Mouse (Mus musculus): ENCODE measurements at regions not wholly inside any gene's neighbourhood (a gene's known extent, or its start where the extent isn't known, plus 50 kb on each side); places are given as distances from the start of the nearest gene placed in this dataset.
A peak's percentile ranks its signal among the peaks of the same experiment; 100 is the strongest.

DNA sequence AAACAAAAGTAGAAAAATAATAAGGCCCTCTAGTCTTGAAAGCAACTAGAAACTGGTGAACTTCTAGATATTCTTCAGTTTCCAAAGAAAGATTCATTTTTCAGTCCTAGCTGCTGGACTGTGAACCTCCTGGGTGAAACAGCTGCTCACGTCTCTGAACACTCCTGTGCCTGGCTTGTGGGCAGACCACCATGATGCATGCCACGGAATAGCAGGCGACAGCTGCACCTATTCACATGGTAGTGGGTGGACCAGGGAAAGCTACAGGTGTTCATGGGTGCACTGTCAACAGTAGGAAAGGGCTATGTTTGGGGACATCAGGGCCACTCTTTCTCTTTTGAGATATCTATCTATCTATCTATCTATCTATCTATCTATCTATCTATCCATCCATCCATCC, 203.7 kb downstream of the Fndc1 start:
- DNase-seq, result no peak

GRCm38 (mm10) chr17:7621262-7621661, 205.8 kb downstream of the Fndc1 start:
- DNase-seq, result no peak

GRCm38 (mm10) chr17:7620166-7620565, 206.9 kb downstream of the Fndc1 start:
- no peak for DNase-seq

DNA sequence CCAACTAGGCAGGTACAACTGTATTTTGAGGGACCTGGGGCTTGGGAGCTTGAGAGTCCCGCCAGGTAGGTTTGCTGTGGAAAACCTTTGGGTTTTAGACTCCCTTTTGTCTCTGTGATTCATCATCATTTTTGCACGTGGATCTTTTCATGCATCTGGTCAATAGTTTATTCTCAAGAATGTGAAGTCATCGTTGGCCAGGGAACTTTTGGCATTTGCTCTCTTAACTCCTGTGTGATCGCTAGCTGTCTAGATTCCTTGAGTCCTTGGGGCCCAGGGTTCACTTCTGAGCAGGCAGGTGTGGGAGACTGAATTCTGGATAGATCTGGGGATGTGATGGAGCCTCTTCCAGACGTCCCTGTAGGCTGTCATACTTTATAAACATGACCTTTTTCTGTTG, 207.5 kb downstream of the Fndc1 start:
- DNase-seq, result no peak

DNA sequence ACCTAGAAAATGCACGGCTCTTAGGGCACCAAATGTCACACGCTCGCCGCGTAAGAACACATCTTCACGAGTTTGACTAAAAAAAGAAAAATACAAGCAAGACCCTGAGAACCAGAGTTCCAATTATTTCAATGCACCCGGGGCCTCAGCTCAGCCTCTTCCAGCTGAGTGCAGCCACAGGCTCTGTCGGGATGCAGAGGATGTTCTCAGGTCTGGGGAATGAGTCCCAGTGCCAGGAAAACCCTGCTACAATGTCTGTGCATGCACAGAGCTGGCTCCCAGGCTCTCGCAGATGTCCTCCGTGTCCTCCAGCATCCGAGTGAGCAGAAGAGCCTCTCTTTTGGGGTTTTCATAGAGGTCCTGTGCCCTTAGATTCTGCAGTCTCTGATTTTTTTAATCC, 219.1 kb downstream of the Fndc1 start:
- DNase-seq, result no peak

GRCm38 (mm10) chr17:7607431-7607830, 219.7 kb downstream of the Fndc1 start:
- DNase-seq, result no peak

- no peak for DNase-seq
These were observed 219.7 kb upstream of the Unc93a2 start for GRCm38 (mm10) chr17:7604813-7605504.

- no peak for DNase-seq
These were observed 218.8 kb upstream of the Unc93a2 start for GRCm38 (mm10) chr17:7604096-7604495.

GRCm38 (mm10) chr17:7600555-7600954, 215.3 kb upstream of the Unc93a2 start:
- DNase-seq, result peak; percentile 9

GRCm38 (mm10) chr17:7597481-7597880, 212.2 kb upstream of the Unc93a2 start:
- no peak for DNase-seq

DNA sequence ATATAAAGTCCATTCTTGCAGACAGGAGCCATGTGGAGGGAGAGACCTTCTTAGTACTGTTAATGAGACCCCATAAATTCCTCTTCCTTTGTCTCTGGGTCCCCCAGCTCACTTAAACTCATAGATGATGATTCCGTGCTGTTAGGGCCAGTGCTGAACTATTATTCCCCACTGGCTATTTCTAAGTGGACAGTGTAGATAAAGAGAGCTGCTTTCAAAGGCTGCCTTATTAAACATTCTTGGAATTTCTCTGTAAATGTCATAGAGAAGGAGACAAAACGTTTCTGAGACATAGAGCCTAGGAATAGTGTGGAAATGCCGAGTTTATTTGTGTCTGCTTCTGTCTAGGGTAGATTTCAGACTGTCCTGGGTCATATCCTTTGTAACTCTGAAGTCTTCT, 209.5 kb upstream of the Unc93a2 start:
- no peak for DNase-seq

DNA sequence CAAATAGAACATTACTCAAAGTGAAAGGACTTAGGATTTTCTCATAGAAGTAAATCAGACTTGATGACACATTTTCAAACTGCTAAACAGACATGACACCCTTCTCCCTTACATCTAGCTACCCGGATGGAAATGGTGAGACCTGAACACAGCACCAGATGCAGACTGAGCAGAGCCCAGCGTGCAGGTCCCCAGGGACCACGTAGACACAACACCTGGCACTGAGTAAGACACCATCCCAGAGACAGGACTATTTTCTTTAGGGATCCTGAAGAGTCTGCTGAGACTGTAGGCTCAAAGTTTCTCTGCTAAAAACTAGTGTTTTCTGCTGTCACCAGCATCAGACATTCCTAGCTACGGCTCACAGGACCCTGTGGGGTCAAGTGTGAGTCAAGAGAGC, 207.2 kb upstream of the Unc93a2 start:
- no peak for DNase-seq

DNA sequence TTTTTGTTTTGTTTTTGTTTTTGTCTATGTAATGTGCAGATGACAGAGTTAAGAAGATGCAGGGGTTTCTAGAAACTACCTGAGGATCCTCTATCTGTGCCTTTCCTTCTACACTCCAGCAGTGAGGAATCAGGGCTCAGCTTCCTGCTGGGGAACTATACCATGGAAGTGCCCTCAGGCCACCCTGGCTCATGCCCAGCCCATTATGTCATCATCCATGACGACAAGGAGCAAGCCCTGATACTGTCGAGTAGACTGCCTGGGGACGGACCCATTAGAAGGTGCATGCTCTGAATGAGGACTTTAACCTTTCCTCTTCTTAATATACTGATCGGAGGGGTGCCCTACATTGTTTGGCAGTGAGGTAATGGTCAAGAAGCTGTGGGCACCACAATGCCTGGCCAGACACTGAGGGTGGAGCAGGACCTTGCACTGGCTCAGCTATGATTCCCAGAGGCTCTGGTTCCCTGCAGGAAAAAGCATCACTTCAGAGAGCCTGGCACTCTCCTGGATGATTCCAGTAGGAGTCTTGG, 197.7 kb upstream of the Unc93a2 start:
- DNase-seq, result no peak

DNA sequence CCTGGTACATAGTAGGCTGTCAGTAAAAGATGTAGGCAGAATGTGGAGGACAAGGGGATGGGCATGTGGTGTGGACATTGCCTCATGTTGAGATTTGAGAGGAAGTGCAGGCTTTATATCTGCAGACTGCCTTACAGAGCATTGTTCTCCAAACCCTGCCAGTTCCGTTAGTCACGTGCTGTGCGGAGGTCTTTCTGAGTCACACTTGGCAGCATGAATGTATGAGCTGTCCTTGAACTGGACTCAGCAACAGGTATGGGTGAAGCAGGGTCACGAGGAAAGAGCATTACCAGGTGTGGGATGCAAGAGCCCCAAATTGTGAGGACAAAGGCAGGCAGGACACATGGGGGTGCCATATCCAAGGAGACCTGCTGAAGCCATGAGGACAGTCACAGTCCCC, 193.8 kb upstream of the Unc93a2 start:
- no peak for DNase-seq

DNA sequence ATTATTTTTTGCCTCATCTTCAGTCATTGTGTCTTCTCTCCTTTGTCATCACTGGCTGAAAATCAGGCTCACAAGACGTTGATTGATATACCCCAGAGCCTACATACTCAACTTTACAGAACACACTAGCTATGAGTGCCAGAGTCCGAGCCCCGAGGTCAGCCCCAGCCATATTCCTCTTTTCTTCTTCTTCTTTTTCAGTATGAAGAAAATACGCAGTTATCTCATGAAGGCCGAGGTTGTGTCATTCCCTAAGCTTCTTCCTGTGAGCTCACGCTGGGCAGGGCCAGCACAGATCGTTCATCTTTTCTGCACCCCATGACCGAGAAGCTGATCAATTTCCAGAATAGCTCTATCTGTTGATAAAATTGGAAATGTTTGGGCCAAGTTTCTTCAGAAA, 192.7 kb upstream of the Unc93a2 start:
- no peak for DNase-seq

- no peak for DNase-seq
These were observed 192.0 kb upstream of the Unc93a2 start for GRCm38 (mm10) chr17:7577227-7577626.

GRCm38 (mm10) chr17:7571481-7571880, 186.2 kb upstream of the Unc93a2 start:
- no peak for DNase-seq

- DNase-seq, result no peak
These were observed 183.2 kb upstream of the Unc93a2 start for GRCm38 (mm10) chr17:7568482-7568881.

GRCm38 (mm10) chr17:7565771-7566170, 180.5 kb upstream of the Unc93a2 start:
- no peak for DNase-seq

GRCm38 (mm10) chr17:7562940-7563339, 177.7 kb upstream of the Unc93a2 start:
- DNase-seq, result no peak

- DNase-seq, result no peak
These were observed 163.2 kb upstream of the Unc93a2 start for GRCm38 (mm10) chr17:7548456-7548855.

- DNase-seq, result no peak
These were observed 153.3 kb upstream of the Unc93a2 start for GRCm38 (mm10) chr17:7538402-7539087.

DNA sequence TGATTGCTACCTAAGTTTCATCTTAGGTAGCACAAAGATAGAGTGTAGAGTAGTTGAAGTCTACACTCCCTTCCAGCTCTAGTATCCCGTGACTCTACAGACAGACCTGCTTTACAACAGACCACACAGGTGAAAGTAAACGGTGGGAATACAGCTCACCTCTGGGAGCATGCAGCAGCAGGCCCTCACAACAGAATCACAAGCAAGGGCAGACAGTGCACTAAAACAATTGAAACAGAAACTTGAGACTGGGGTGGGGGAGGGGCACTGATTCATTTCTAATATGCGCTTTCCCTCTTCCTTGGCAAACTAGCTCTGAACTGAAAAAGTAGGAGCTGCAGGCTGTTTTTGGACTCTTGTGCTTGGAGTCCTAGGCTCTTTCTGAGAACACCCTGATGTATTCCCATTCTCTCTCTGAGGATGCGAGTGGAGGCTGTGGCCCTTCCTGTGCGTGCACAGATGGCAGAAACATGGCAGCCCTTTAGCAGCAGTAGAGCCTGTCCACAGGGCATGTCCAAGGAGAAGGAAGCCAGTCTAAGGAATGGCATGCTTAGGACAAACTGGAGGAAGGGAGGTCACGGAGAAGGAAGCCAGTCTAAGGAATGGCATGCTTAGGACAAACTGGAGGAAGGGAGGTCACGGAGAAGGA, 152.5 kb upstream of the Unc93a2 start:
- DNase-seq, result no peak

DNA sequence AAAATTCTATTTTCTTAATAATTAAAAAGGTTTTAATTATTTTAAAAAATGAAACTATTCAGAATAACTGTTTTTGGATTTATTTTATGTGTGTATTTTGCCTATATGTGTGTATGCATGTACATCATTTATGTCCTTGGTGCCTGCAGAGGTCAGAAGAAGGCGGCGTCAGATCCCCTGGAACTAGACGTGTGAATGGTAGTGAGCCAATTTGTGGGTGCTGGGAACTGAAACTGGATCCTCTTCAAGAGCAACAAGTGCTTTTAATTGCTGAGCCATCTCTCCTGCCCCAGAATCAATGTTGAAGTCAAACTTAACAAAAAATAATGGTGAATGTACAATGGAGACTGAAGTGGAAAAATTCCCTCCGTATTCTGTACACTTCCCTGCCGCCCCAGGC, 151.9 kb upstream of the Unc93a2 start:
- DNase-seq, result no peak

Measured in liver (tissue).